ENCODE assay signal across 8 mouse cellular contexts in genomic region chr10:45470079-45470739, GRCm38 (mm10). TPM values are rescaled to one million over a fixed set of nuclear protein-coding genes. Genes with fewer than 3 reads are reported as not detected.
DNase-seq lines count a peak whose midpoint lies in the region; ATAC-seq lines count a peak whose summit lies in the region.

No protein-coding gene starts in this region.

- peak overlapping the region; percentile 78 for H3K4me2 ChIP-seq in heart, embryonic 12.5 days
- peak overlapping the region; percentile 65 for H3K4me2 ChIP-seq in hindbrain, embryonic 12.5 days (replicated peaks)
- H3K4me2 ChIP-seq in midbrain, embryonic 13.5 days (replicated peaks): peak overlapping the region; percentile 70

- 3% methylated on average over 13 of the region's 13 CpGs for WGBS in heart, embryonic 12.5 days
- 1% methylated on average over 13 of the region's 13 CpGs for WGBS in hindbrain, embryonic 12.5 days
- 1% methylated on average over 13 of the region's 13 CpGs for WGBS in midbrain, embryonic 13.5 days

- H3K27ac ChIP-seq in heart, embryonic 12.5 days (ENCODE audit: poor library complexity, severe bottlenecking): peak overlapping the region; percentile 87
- H3K27ac ChIP-seq in hindbrain, embryonic 12.5 days: peak overlapping the region; percentile 74
- no peak overlapping the region for H3K27ac ChIP-seq in midbrain, embryonic 13.5 days

- peak overlapping the region; percentile 75 for H3K9ac ChIP-seq in heart, embryonic 12.5 days
- peak overlapping the region; percentile 67 for H3K9ac ChIP-seq in hindbrain, embryonic 12.5 days
- H3K9ac ChIP-seq in midbrain, embryonic 13.5 days (replicated peaks): peak overlapping the region; percentile 63

- no peaks in the 10 kb centered on the region for H3K9me3 ChIP-seq in heart, embryonic 12.5 days (replicated peaks)
- no peaks in the 10 kb centered on the region for H3K9me3 ChIP-seq in hindbrain, embryonic 12.5 days (replicated peaks)
- no peaks in the 10 kb centered on the region for H3K9me3 ChIP-seq in midbrain, embryonic 13.5 days

- H3K27me3 ChIP-seq in heart, embryonic 12.5 days (replicated peaks): no peaks in the 10 kb centered on the region
- 0 out of 2 replicates have a peak, but pooled peaks cover 8% of the 10 kb centered on the region for H3K27me3 ChIP-seq in hindbrain, embryonic 12.5 days
- peaks cover 21% of the 10 kb centered on the region for H3K27me3 ChIP-seq in midbrain, embryonic 13.5 days

- no peaks in the 10 kb centered on the region for H3K36me3 ChIP-seq in heart, embryonic 12.5 days
- no peaks in the 10 kb centered on the region for H3K36me3 ChIP-seq in hindbrain, embryonic 12.5 days
- H3K36me3 ChIP-seq in midbrain, embryonic 13.5 days: no peaks in the 10 kb centered on the region

- peak overlapping the region; percentile 55 for H3K4me3 ChIP-seq in heart, embryonic 12.5 days
- peak overlapping the region; percentile 50 for H3K4me3 ChIP-seq in hindbrain, embryonic 12.5 days
- peak overlapping the region; percentile 53 for H3K4me3 ChIP-seq in midbrain, embryonic 13.5 days (replicated peaks)

- ATAC-seq in heart, embryonic 12.5 days (ENCODE audit: insufficient number of reproducible peaks, low FRiP score): no peak
- ATAC-seq in hindbrain, embryonic 12.5 days (ENCODE audit: low FRiP score): peak; percentile 79
- ATAC-seq in midbrain, embryonic 13.5 days: peak; percentile 78
- ATAC-seq in monocyte, adult 5-6 weeks (replicated peaks; ENCODE audit: insufficient number of reproducible peaks, low FRiP score, low TSS enrichment, poor library complexity, severe bottlenecking): no peak

- H3K4me1 ChIP-seq in heart, embryonic 12.5 days (replicated peaks): peaks cover 9% of the 10 kb centered on the region
- H3K4me1 ChIP-seq in hindbrain, embryonic 12.5 days: peaks cover 25% of the 10 kb centered on the region
- H3K4me1 ChIP-seq in midbrain, embryonic 13.5 days (replicated peaks): peaks cover 41% of the 10 kb centered on the region

- no peak for DNase-seq in heart, adult 11 months
- peak; percentile 34 for DNase-seq in NIH3T3 (ENCODE audit: low read depth)
- DNase-seq in right cerebral cortex, postnatal 14 days: no peak
- DNase-seq in cerebellum, adult 18-20 months: no peak

RNA-seq across cellular contexts. Expression of gene Lin28b, which starts 16.0 kb away (rescaled TPM):
- 4.9 and 6.0 TPM in 2 replicates for polyA plus RNA-seq in heart, embryonic 12.5 days (2016; fragmentation: Nextera tagmentation; extraction: Ambion mirVana)
- 11.1 and 12.7 TPM in 2 replicates for polyA plus RNA-seq in hindbrain, embryonic 12.5 days (2016; fragmentation: Nextera tagmentation; extraction: Ambion mirVana)
- polyA plus RNA-seq in midbrain, embryonic 13.5 days (2015; fragmentation: Nextera tagmentation; extraction: Ambion mirVana): 10.3 and 13.2 TPM in 2 replicates
- total RNA-seq in monocyte, adult 5-6 weeks (2017): 0.10 TPM in 1 of 3 replicates, not detected in the others

Comparison
In these comparisons a context has a peak if more than half of its experiments do, and no peak if none do; other contexts are left out.
1. ATAC-seq: peak in hindbrain, embryonic 12.5 days (single experiment) and midbrain, embryonic 13.5 days (single experiment); none in heart, embryonic 12.5 days (single experiment) and monocyte, adult 5-6 weeks (single experiment).
2. Peak in every context shown above with its lines, with median percentiles within 50 percentile points of each other: H3K4me2 ChIP-seq, H3K4me3 ChIP-seq and H3K9ac ChIP-seq.